Mouse (Mus musculus): ENCODE data around the gene Dab2ip.

Gene Dab2ip

DNA sequence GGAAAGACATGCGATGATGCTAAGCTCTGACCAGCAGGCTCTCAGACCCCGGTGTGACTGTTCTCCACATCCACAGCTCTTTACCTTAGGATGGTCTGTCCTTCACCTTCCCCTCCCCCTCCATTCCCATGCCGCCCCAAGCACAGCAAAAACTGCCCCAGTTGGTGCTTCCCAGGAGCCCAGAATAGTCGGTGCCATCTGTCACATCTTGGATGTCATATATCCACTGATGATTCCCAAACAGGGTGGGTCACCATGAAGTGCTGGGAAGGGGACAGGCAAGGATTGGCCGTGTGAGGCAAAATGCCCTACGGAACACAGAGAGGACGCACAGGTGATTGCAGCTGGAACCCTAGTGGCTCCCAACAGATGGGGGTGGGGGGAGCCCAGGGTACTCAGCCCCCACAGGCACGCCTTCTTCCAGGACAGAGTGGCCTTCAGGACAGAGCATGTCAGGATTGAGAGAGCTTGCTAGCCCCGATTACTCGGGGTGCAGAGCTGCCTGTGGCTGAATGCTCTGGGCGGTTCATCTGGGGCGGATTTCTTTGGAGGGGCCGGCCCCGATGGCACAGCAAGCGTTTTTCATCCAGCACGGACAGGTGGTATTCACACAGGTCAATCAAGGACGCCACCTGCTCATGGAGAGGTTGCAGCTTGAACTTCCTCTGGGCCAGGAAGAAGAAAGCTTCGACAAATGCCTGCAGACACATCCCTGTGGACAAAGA is 193.9 kb downstream of the Dab2ip start:
- DNase-seq (ENCODE audit: low read depth), result no peak

GRCm38 (mm10) chr2:35756467-35756866 is 198.4 kb downstream of the Dab2ip start:
- DNase-seq (ENCODE audit: low read depth), result peak; percentile 34

- DNase-seq (ENCODE audit: low read depth), result no peak
Observed at GRCm38 (mm10) chr2:35760352-35760751, 202.3 kb downstream of the Dab2ip start.

DNA sequence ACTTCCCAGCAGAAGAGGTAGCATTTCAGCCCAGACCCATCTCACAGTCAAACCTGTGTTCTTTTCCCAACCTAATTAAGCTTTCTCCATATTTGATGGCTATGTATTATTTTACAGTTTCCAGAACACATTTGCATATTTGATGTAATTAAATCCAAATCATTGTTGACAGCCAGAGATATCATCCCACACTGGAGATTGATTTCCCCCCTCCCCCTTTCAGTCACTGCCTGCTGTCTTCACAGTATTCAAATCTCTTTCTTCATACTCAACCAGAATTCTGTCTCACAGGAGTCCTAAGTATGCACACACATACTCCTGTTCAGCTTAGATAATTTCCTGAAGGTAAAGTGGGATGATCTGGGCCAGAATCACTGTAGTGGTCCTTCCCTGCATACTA is 202.8 kb downstream of the Dab2ip start:
- DNase-seq (ENCODE audit: low read depth), result no peak

GRCm38 (mm10) chr2:35761458-35761857 is 203.4 kb downstream of the Dab2ip start:
- no peak for DNase-seq (ENCODE audit: low read depth)

GRCm38 (mm10) chr2:35763818-35764217 is 205.8 kb downstream of the Dab2ip start:
- no peak for DNase-seq (ENCODE audit: low read depth)

GRCm38 (mm10) chr2:35764328-35764727 is 206.3 kb downstream of the Dab2ip start:
- no peak for DNase-seq (ENCODE audit: low read depth)

DNA sequence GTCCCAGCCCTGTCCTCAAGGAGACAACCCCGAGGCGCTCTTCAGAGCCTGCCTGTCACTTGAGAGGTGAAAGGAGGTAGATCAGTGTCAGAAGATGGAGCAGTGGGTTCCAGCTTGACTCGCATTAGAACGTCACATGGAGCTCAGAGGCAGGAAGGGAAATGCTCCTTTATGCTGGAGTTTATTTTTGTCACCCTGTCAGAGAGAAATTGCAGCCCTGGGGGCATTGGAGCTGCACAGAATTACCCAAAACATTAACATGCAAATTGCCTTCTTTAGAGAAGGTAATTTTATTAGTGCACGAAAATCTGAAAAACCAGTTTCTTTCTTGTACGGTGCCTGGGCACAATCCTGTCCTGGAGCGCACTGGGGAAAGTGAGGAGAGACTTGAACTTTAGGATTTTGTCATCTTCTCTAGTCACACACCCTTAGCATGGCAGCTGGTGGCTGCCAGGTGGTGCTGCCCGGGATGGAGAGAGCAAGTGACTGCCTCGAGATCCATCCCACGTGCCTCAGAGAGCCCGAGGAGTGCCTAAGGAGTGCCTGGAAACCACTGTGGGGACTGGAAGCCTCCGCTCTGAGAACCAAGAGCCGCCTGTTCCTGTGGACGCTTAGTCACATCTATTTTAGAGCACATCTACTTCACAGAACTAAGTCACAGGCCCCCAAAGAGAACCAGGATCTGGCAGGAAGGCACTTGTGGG is 209.9 kb downstream of the Dab2ip start:
- DNase-seq (ENCODE audit: low read depth), result no peak

DNA sequence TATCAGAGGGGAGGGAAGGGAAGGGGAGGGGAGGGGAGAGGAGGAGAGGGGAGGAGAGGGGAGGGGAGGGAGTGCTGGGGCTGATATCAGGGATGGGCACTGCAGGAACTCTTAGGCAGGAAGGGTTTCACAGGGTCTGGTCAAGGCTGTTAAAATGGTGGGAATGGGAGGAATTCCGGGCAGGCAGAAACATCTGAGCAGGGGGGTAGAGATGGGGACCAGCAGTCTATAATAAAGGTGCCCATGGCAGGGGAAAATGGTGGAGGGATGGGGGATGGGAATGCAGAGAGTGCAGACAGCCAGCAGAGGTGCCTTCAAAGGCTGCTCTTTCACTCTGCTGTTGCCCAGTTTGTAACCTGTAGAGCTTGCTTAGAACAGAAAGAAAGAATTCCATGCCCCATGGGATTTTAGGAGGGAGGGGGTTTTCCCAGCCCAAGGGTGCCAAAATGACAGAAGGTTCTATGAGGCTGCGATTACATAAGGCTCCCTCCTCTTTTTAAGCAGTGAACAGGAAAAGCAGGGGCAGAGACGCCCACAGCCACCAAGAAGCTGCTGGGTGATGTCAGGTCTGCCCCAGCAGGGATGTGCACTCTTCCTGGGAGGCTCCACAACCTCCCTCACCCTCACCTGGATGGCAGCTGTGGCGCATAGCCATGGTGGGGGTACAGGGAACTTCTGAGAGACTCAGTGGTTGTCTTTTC is 210.6 kb downstream of the Dab2ip start:
- no peak for DNase-seq (ENCODE audit: low read depth)

GRCm38 (mm10) chr2:35769398-35769797 is 211.3 kb downstream of the Dab2ip start:
- DNase-seq (ENCODE audit: low read depth), result no peak

GRCm38 (mm10) chr2:35770541-35770940 is 212.5 kb downstream of the Dab2ip start:
- no peak for DNase-seq (ENCODE audit: low read depth)

GRCm38 (mm10) chr2:35775651-35776055 is 217.6 kb downstream of the Dab2ip start:
- DNase-seq (ENCODE audit: low read depth), result no peak

DNA sequence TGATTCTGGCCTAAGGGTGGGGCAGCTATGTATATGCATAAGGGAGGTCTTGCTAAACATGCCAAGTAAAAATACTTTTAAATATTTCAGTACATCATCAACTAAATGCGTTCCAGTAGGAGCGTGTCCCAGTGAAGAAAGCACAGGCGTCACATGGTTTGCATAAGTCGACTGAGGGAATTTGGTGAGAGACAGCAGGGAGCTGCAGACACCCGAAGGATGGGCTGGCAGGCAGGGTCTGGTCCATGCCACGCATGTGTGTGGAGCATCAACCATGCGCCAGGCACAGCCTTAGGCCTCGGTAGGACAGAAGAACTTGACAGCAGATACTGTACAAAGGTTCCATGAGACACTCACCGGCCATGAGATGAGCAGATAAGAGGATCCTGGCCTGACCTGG is 218.9 kb downstream of the Dab2ip start:
- DNase-seq (ENCODE audit: low read depth), result no peak

- no peak for DNase-seq (ENCODE audit: low read depth)
Observed at GRCm38 (mm10) chr2:35779266-35779665, 221.2 kb downstream of the Dab2ip start.
